Mouse (Mus musculus): ENCODE measurements around the gene Notch4.
A peak's percentile ranks its signal among the peaks of the same experiment; 100 is the strongest.

Gene Notch4

GRCm38 (mm10) chr17:34626773-34627092, 62.7 kb downstream of the Notch4 start:
- DNase-seq (ENCODE audit: low read depth, low spot score): peak; percentile 55

- DNase-seq (ENCODE audit: low read depth, low spot score): peak; percentile 85
Measured at GRCm38 (mm10) chr17:34627093-34627942, 63.2 kb downstream of the Notch4 start.

GRCm38 (mm10) chr17:34627943-34628643, 64.0 kb downstream of the Notch4 start, which contains the start of gene Ppt2:
Gene Ppt2, minus strand, starts transcription at chr17:34628510.
- no peak for DNase-seq (ENCODE audit: low read depth, low spot score)

GRCm38 (mm10) chr17:34628644-34628967, 64.5 kb downstream of the Notch4 start:
- no peak for DNase-seq (ENCODE audit: low read depth, low spot score)

- DNase-seq (ENCODE audit: low read depth, low spot score): peak; percentile 56
Measured at GRCm38 (mm10) chr17:34629221-34629751, 65.2 kb downstream of the Notch4 start, which contains the start of gene Prrt1. Gene Prrt1, plus strand, starts transcription at chr17:34629533.

- no peak for DNase-seq (ENCODE audit: low read depth, low spot score)
Measured at GRCm38 (mm10) chr17:34629796-34630603, 65.9 kb downstream of the Notch4 start.

- no peak for DNase-seq (ENCODE audit: low read depth, low spot score)
Measured at GRCm38 (mm10) chr17:34630761-34631301, 66.8 kb downstream of the Notch4 start.

- DNase-seq (ENCODE audit: low read depth, low spot score): no peak
Measured at GRCm38 (mm10) chr17:34631647-34632046, 67.6 kb downstream of the Notch4 start.

GRCm38 (mm10) chr17:34632261-34632691, 68.2 kb downstream of the Notch4 start:
- peak; percentile 83 for DNase-seq (ENCODE audit: low read depth, low spot score)

GRCm38 (mm10) chr17:34635671-34636070, 71.6 kb downstream of the Notch4 start:
- no peak for DNase-seq (ENCODE audit: low read depth, low spot score)

GRCm38 (mm10) chr17:34637459-34637858, 73.4 kb downstream of the Notch4 start:
- DNase-seq (ENCODE audit: low read depth, low spot score): no peak

Measured in ZHBTc4 (cell line).